Mouse (Mus musculus): ENCODE results near the gene Lrrc10b.

Gene Lrrc10b

DNA sequence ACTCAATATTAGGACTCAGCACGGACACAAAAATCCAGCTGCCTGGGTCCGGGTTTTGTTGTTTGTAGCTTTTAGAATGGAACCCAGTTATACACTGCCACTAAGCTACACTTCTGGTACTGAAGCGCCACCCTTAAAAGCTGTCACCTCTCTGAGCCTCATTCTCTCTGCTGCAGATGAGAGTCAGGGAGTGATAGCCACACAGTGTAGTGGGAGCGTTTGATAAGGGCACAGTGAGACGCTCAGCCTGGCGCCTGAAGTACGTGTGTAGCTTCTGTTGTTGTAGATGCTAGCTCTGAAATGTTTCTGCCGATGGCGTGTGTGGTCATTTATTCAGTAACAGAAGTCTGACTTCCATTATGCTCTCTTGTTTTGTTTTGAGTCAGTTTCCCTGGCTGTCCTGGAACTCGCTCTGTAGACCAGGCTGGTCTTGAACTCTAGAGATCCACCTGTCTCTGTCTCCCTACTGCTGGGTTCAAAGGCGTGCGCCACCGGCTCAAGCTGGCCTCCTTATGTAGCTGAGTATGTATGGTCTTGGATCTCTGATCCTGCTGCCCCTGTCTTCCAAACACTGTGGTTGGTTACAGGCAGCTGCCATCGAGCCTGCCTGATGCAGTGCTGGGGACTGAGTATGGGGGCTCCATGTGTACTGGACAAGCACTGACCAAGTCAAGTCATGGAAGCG, 12.4 kb downstream of the Lrrc10b start:
- DNase-seq (ENCODE audit: low spot score): no peak

DNA sequence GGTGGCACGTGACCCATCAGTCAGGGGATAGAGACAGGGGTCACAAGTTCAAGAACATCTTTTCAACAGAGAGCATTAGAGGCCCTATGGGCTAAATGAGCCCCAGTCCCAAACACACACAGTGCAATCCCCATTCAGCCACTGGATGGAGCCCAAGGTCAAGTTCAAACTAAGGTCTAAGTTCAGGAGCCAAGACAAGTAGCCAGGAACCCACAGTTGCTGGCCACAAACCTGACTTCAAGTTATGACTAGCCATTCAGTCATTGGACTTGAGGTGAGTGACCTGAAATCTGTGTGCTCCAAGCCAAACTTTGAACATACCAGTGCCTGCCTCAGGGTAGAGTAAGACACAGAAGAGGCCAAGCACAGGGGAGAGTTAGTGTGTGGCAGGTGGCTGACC, 19.8 kb downstream of the Lrrc10b start:
- no peak for DNase-seq (ENCODE audit: low spot score)

GRCm38 (mm10) chr19:10436726-10437125, 20.5 kb downstream of the Lrrc10b start:
- no peak for DNase-seq (ENCODE audit: low spot score)

- DNase-seq (ENCODE audit: low spot score): peak; percentile 79
Measured at GRCm38 (mm10) chr19:10435908-10436307, 21.4 kb downstream of the Lrrc10b start.

GRCm38 (mm10) chr19:10434927-10435326, 22.3 kb downstream of the Lrrc10b start:
- no peak for DNase-seq (ENCODE audit: low spot score)

DNA sequence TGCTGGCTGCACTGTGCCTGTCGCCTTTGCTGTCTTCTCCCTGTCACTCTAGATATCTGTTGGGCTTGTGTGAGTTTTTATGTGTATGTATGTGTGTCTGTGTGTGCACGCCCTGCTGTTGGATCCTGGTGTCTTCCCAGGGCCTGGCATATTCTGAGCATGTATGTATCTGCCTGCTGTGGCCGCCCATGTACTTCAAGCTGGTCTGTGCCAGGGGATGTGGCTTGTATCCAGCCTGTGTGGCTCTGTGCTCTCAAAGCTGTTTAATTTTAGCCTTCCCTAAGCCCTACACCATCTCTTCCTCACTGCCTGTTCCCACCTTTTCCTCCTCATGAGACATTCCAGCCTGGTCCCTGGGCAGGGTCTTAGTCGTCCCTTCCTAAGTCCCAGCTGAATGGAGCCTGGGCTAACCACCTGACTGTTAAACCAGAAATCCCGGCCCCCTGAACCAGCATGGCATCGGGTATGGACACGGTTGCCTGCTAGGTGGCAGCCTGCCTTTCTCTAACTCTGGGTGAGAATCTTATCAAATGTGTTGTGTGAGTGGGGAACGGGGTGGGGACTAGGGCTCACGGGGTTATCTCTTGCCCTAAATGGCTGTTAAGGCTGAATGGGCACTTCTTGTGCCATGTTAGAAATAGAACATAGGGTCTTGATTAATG, 23.3 kb downstream of the Lrrc10b start:
- DNase-seq (ENCODE audit: low spot score): peak; percentile 62

- no peak for DNase-seq (ENCODE audit: low spot score)
Measured at GRCm38 (mm10) chr19:10433225-10433624, 24.0 kb downstream of the Lrrc10b start.

- no peak for DNase-seq (ENCODE audit: low spot score)
Measured at GRCm38 (mm10) chr19:10431841-10432240, 25.4 kb downstream of the Lrrc10b start.

GRCm38 (mm10) chr19:10431410-10431809, 25.9 kb downstream of the Lrrc10b start:
- no peak for DNase-seq (ENCODE audit: low spot score)

DNA sequence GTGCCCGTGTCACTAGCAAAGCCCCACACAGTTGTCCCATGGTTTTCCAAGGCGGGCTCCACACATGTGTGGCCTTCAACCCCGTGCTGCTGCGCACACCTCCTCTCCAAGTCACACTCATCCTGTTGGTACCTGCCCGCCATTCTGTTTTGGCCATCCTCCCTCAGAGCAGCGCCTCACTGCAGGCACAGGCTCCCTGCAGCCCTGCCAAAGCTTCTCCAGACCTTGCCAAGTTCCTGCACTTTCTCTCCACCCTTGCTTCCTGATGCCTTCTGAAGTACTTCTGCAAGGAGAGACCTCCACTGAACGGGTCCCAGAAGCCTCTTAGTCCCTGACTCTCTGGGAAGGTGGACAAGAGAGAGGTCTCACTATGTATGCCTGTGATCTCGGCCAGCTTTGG, 27.9 kb downstream of the Lrrc10b start:
- no peak for DNase-seq (ENCODE audit: low spot score)

GRCm38 (mm10) chr19:10427431-10427830, 29.8 kb downstream of the Lrrc10b start:
- DNase-seq (ENCODE audit: low spot score): no peak

DNA sequence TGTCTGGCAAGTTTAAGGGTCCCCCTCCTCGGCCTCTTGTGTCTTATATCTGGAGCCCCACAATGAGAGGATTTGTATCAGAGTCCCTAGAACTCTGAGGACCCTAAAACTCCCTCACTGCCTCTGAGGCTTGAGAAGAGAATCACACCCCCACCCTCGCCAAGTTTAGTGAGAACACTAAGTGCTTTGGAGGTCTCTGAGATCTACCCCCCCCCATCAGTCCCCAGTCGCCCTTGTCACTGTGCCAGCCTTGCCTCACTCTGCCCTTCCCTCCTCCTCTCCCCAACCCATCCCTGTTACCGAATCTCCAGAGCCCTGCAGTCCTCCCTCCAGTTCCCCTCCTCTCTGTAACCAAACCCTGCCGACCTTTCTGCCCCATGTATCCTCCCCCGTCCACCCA, 30.5 kb downstream of the Lrrc10b start:
- no peak for DNase-seq (ENCODE audit: low spot score)

DNA sequence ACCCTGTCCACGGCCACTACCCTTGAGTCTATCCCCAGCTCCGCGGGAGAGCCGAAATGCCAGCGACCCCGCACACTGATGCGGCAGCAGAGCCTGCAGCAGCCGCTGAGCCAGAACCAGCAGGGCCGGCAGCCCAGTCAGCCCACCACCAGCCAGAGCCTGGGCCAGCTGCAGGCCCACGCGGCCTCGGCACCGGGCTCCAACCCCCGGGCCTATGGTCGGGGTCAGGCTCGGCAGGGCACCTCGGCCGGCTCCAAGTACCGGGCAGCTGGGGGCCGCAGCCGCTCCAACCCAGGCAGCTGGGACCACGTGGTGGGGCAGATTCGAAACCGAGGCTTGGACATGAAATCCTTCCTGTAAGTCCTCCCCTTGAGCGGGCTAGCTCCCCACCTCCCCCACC, 31.0 kb downstream of the Lrrc10b start:
- no peak for DNase-seq (ENCODE audit: low spot score)

DNA sequence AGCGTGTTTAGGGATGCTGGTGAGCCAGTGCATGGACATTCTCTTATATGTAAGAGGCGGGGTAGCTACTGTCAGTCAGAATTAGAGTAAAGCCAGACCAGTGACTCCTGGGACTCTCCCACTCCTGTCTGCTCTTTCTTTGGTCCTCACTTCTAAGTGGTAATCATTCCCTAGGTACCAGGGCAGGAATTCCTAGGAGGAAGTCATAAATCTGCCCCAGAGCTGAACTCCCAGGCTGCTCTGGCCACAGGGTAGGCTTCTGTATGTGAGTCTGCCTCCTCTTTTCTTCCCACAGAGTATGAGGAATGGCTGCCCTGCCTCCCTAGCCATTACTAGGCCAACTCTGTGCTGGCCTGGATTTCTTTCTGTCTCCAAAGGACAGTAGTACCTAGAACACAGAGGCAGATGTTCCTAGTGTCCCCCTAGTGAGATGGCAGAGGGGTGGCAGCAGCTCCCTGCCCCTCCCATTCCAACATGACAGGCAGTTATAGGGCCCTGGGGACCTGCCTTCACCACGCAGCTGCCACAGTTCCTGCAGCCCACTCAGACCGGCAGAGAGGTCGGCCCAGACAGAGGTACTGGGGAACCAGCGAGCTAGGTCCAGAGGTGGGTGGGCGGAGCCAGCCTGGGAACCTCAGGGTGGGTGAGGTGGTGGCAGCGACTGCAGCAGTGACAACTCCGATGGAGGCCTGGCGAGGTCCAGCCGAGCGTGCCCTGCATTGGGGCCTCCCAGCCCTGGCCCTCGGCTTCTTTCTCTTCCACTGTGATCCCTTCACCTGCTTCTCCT, 31.6 kb downstream of the Lrrc10b start:
- DNase-seq (ENCODE audit: low spot score): no peak

DNA sequence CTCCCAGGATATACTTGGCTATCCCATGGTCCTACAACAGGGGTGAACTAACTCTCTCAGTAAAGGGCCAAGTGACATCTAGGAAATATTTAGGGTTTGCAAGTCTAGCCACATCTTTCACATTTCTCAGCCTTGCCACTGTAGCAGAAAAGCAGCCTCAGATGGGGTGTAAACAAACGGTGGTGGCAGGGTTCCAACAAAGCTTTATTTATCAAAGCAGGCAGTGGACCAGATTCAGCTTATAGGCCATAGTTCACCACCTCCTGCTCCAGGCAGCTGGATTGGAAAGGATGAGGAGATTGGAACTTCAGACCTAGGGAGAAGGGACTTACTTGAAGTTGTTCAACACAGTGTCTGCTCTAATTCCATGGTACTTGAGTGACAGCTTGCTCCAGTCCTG, 32.5 kb downstream of the Lrrc10b start:
- no peak for DNase-seq (ENCODE audit: low spot score)

- DNase-seq (ENCODE audit: low spot score): no peak
Measured at GRCm38 (mm10) chr19:10421986-10422976, 35.0 kb downstream of the Lrrc10b start.

DNA sequence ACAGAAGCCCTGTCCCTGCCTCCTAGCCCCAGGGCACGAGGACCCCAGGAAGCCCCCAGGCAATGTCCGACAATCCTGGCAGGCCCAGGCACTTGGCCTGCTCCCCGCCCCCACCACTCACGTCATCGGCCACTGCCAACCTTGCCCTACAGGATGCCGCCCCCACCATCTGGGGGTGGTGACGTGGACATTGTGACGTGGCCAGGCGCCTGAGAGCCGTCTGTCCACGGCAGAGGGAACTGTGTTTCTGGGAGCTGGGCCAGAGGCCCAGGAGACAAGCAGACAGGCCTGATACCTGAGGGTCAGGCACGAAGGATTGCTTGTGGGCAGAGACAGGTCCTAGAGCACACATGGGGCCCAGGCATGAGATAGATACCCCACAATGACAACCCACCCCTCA, 39.8 kb downstream of the Lrrc10b start:
- no peak for DNase-seq (ENCODE audit: low spot score)

- DNase-seq (ENCODE audit: low spot score): no peak
Measured at GRCm38 (mm10) chr19:10416889-10417288, 40.4 kb downstream of the Lrrc10b start.

DNA sequence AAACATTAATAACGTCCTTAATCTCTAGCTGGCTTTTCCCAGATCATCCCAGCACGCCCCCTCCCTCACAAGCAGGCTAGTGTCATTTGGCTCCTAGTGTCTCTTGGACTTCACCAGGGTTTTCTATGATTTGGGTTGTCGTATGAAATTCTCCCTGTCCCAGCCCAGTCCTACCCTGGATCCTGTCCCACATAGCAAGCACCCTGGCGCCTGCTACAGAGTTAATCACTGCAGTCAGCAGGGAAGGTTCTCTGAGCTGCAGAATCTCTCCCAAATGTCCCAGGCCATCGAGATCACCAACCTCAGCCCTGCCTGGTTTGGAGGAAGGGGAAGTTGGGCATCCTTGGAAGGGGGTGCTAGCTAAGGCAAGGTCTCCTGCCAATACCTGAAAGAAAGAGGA, 41.8 kb downstream of the Lrrc10b start:
- no peak for DNase-seq (ENCODE audit: low spot score)

DNA sequence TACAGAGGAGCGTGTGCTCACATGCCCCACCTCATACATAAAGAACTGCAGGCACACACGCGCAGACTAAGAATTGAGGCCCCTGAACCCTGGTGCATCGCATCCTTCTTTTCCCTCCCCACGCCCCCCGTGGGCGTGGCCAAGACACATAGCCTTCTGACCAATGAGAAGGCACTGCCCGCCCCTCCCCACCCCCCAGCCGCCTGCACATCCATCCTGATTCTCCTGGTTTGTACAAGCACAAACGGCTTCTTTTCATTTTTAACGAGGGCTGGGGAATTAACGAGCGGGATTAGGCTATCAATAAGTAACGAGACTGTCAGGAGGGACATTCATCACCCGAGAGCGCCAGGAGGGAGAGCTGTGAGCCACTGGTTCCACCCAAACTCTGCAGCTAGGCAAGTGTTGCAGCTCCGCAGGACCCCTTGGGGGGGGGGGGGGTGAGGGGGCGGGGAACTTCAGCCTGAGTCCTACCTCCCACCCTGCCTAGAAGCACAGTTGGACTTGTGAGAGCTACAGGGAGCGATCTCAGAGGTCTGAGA, 43.5 kb downstream of the Lrrc10b start:
- no peak for DNase-seq (ENCODE audit: low spot score)
